Mouse (Mus musculus): ENCODE data around the gene Afap1l2. TPM values are rescaled to one million over a fixed set of nuclear protein-coding genes. Genes with fewer than 3 reads are reported as not detected.

The Afap1l2 gene
- polyA plus RNA-seq, 1 experiment from 2014 or later = 1.3 TPM

DNA sequence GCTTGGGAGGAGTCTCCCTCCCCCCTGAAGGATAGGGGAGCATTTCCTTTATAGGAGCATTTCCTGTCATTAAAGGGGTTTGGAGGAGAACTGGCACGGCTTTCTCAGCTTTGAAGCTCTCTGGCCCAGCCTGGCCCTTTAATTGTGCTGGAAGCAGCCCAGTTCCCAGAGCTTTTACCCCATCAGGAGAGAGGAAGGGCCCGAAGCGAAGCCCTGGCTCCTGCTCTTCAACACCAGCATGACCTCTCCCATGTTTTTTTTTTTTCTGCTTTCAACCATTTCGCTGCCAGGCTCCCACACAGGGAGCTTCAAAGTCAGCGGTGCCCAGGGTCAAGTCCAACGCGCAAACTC lies 4.6 kb downstream of the Afap1l2 start:
- Histone ChIP-seq H3K27me3 (replicated peaks) (peaks cover 45% of the 10 kb centered on the region), H3K4me2 (no peak overlapping the region), H3K9ac (no peak overlapping the region), H3K4me1 (peaks cover 9% of the 10 kb centered on the region; the same call in 1 of the 2 replicates), H3K36me3 (no peaks in the 10 kb centered on the region), H3K4me3 (no peak overlapping the region), H3K9me3 (replicated peaks) (no peaks in the 10 kb centered on the region), H3K27ac (0 out of 2 replicates have a peak overlapping the region, but pooled peaks have one; percentile 20)
- WGBS (ENCODE audit: insufficient replicate concordance) = 50% methylated on average over 7 of the region's 7 CpGs
- ATAC-seq = no peak

- Histone ChIP-seq H3K4me1 (peaks cover 6% of the 10 kb centered on the region; the same call in 1 of the 2 replicates), H3K4me2 (no peak overlapping the region), H3K9ac (no peak overlapping the region), H3K9me3 (replicated peaks) (no peaks in the 10 kb centered on the region), H3K27me3 (replicated peaks) (peaks cover 40% of the 10 kb centered on the region), H3K27ac (0 out of 2 replicates have a peak overlapping the region, but pooled peaks have one; percentile 20), H3K4me3 (no peak overlapping the region), H3K36me3 (no peaks in the 10 kb centered on the region)
- no peak for ATAC-seq
- 61% methylated on average over 12 of the region's 12 CpGs for WGBS (ENCODE audit: insufficient replicate concordance)
Measured at GRCm38 (mm10) chr19:57002741-57003459, 5.1 kb downstream of the Afap1l2 start.

- no peak overlapping the region for H3K27ac ChIP-seq
- 69% methylated on average over 4 of the region's 4 CpGs for WGBS (ENCODE audit: insufficient replicate concordance)
- no peaks in the 10 kb centered on the region for H3K9me3 ChIP-seq (replicated peaks)
Measured at GRCm38 (mm10) chr19:57001926-57002325, 6.1 kb downstream of the Afap1l2 start.

GRCm38 (mm10) chr19:57000592-57000991 lies 7.4 kb downstream of the Afap1l2 start:
- Histone ChIP-seq H3K4me2 (no peak overlapping the region), H3K9ac (no peak overlapping the region), H3K27me3 (replicated peaks) (peaks cover 19% of the 10 kb centered on the region; the same call in 1 of the 2 replicates), H3K27ac (no peak overlapping the region), H3K36me3 (no peaks in the 10 kb centered on the region), H3K9me3 (replicated peaks) (no peaks in the 10 kb centered on the region), H3K4me3 (no peak overlapping the region), H3K4me1 (no peaks in the 10 kb centered on the region)
- no peak for ATAC-seq
- WGBS (ENCODE audit: insufficient replicate concordance) = 76% methylated on average over 5 of the region's 5 CpGs

More at GRCm38 (mm10) chr19:57001926-57002325, 6.1 kb downstream of the Afap1l2 start:
- peaks cover 30% of the 10 kb centered on the region for H3K27me3 ChIP-seq (replicated peaks)
- H3K4me3 ChIP-seq = no peak overlapping the region
- H3K36me3 ChIP-seq = no peaks in the 10 kb centered on the region
- no peaks in the 10 kb centered on the region for H3K4me1 ChIP-seq
- H3K9ac ChIP-seq = no peak overlapping the region
- no peak for ATAC-seq
- no peak overlapping the region for H3K4me2 ChIP-seq

DNA sequence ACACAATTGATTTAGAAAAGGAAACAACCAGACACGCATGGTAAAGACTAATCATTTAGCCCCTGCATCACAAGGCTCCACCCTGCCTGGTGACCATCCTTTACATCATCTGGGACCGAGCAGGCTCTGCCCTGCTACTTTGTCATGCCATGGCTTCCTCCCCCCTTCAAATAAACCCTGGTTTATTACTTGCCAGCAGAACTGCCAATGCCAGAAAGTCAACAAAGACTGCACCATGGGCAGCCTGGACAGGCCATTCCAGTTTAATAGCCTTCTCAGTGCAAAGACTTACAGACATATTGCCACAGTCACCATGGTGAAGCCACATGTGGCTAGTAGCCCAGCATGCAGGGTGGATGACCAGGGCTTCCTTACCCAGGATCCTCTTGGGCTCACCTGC lies 8.2 kb downstream of the Afap1l2 start:
- no peak overlapping the region for H3K27ac ChIP-seq
- H3K9ac ChIP-seq = no peak overlapping the region
- H3K4me1 ChIP-seq = no peaks in the 10 kb centered on the region
- no peak overlapping the region for H3K4me2 ChIP-seq
- H3K36me3 ChIP-seq = no peaks in the 10 kb centered on the region
- peaks cover 14% of the 10 kb centered on the region; the same call in 1 of the 2 replicates for H3K27me3 ChIP-seq (replicated peaks)
- no peak for ATAC-seq
- H3K4me3 ChIP-seq = no peak overlapping the region
- no peaks in the 10 kb centered on the region for H3K9me3 ChIP-seq (replicated peaks)
- WGBS (ENCODE audit: insufficient replicate concordance) = 55% methylated on average over 2 of the region's 2 CpGs

GRCm38 (mm10) chr19:56998910-56999309 lies 9.1 kb downstream of the Afap1l2 start:
- no peak for ATAC-seq
- H3K27ac ChIP-seq = no peak overlapping the region

GRCm38 (mm10) chr19:56998331-56998730 lies 9.7 kb downstream of the Afap1l2 start:
- Histone ChIP-seq H3K4me2 (no peak overlapping the region), H3K9me3 (replicated peaks) (no peaks in the 10 kb centered on the region), H3K4me1 (no peaks in the 10 kb centered on the region), H3K27me3 (replicated peaks) (peaks cover 5% of the 10 kb centered on the region; the same call in 1 of the 2 replicates), H3K9ac (no peak overlapping the region), H3K4me3 (no peak overlapping the region), H3K36me3 (no peaks in the 10 kb centered on the region), H3K27ac (no peak overlapping the region)
- 59% methylated on average over 4 of the region's 4 CpGs for WGBS (ENCODE audit: insufficient replicate concordance)
- ATAC-seq = no peak

More at GRCm38 (mm10) chr19:56998910-56999309, 9.1 kb downstream of the Afap1l2 start:
- H3K27me3 ChIP-seq (replicated peaks) = peaks cover 7% of the 10 kb centered on the region; the same call in 1 of the 2 replicates
- H3K4me1 ChIP-seq = no peaks in the 10 kb centered on the region
- 50% methylated on average over 2 of the region's 2 CpGs for WGBS (ENCODE audit: insufficient replicate concordance)
- H3K4me3 ChIP-seq = no peak overlapping the region
- no peak overlapping the region for H3K4me2 ChIP-seq
- no peaks in the 10 kb centered on the region for H3K36me3 ChIP-seq
- no peak overlapping the region for H3K9ac ChIP-seq
- no peaks in the 10 kb centered on the region for H3K9me3 ChIP-seq (replicated peaks)

GRCm38 (mm10) chr19:56997164-56997599 lies 10.8 kb downstream of the Afap1l2 start:
- Histone ChIP-seq H3K4me3 (no peak overlapping the region), H3K4me1 (no peaks in the 10 kb centered on the region), H3K27me3 (replicated peaks) (no peaks in the 10 kb centered on the region), H3K4me2 (peak overlapping the region; percentile 12; the same call in 1 of the 2 replicates), H3K27ac (no peak overlapping the region), H3K9ac (no peak overlapping the region), H3K36me3 (no peaks in the 10 kb centered on the region), H3K9me3 (replicated peaks) (no peaks in the 10 kb centered on the region)
- 8% methylated on average over 10 of the region's 10 CpGs for WGBS (ENCODE audit: insufficient replicate concordance)
- ATAC-seq = no peak

GRCm38 (mm10) chr19:56995441-56995840 lies 12.6 kb downstream of the Afap1l2 start:
- H3K9me3 ChIP-seq (replicated peaks) = no peaks in the 10 kb centered on the region
- no peak overlapping the region for H3K9ac ChIP-seq
- WGBS (ENCODE audit: insufficient replicate concordance) = 59% methylated on average over 4 of the region's 4 CpGs
- no peaks in the 10 kb centered on the region for H3K4me1 ChIP-seq
- ATAC-seq = no peak
- H3K36me3 ChIP-seq = no peaks in the 10 kb centered on the region
- H3K4me2 ChIP-seq = no peak overlapping the region
- no peaks in the 10 kb centered on the region for H3K27me3 ChIP-seq (replicated peaks)
- no peak overlapping the region for H3K27ac ChIP-seq
- H3K4me3 ChIP-seq = no peak overlapping the region

DNA sequence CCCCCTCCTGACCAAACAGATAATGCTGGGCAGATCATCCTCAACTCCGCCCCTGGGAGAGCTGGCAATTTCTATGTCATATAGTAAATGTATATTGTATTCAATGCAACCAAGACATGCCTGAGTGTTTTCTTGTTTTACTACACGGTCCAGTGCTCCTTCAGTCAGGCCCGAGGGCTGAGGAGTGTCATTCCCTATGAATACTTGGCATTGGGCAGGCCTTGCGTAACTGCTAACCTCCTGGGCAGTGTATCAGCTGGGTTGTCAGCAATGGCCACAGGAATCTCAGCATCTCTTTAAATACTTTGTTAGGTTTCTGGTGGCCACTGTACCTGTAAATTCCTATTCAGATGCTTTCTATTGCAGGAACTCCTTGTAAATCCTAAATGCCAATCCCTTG lies 13.4 kb downstream of the Afap1l2 start:
- no peak overlapping the region for H3K4me3 ChIP-seq
- no peak for ATAC-seq
- no peak overlapping the region for H3K27ac ChIP-seq
- 63% methylated on average over 4 of the region's 4 CpGs for WGBS (ENCODE audit: insufficient replicate concordance)
- no peaks in the 10 kb centered on the region for H3K27me3 ChIP-seq (replicated peaks)
- H3K4me1 ChIP-seq = no peaks in the 10 kb centered on the region
- H3K9me3 ChIP-seq (replicated peaks) = no peaks in the 10 kb centered on the region
- H3K9ac ChIP-seq = no peak overlapping the region
- H3K36me3 ChIP-seq = no peaks in the 10 kb centered on the region
- no peak overlapping the region for H3K4me2 ChIP-seq

DNA sequence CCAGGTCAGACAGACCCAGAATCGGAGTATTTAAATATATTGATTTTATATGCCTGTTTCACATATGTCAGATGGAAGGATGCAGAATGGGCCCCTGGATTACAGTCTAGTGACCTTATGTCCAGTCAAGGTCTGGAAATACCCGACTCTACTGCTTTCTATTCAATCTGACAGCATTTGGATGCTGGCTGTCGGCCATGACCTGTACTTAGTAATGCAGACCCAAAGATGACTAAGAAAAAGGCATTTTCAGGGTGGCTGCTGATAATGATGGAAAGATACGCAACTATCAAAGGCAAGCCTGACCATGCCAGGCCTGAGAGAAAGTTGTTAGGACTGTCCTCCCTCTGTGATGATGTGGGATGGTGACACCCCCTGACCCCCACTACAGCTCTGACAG lies 14.3 kb downstream of the Afap1l2 start:
- H3K27ac ChIP-seq = no peak overlapping the region

GRCm38 (mm10) chr19:56992978-56993545 lies 15.0 kb downstream of the Afap1l2 start:
- Histone ChIP-seq H3K4me3 (no peak overlapping the region), H3K9ac (no peak overlapping the region), H3K4me2 (no peak overlapping the region), H3K4me1 (no peaks in the 10 kb centered on the region), H3K27me3 (replicated peaks) (no peaks in the 10 kb centered on the region), H3K27ac (no peak overlapping the region), H3K9me3 (replicated peaks) (no peaks in the 10 kb centered on the region), H3K36me3 (no peaks in the 10 kb centered on the region)
- WGBS (ENCODE audit: insufficient replicate concordance) = 47% methylated on average over 8 of the region's 8 CpGs
- no peak for ATAC-seq

More for the DNA sequence above, 14.3 kb downstream of the Afap1l2 start:
- no peak overlapping the region for H3K9ac ChIP-seq
- no peaks in the 10 kb centered on the region for H3K4me1 ChIP-seq
- H3K9me3 ChIP-seq (replicated peaks) = no peaks in the 10 kb centered on the region
- H3K36me3 ChIP-seq = no peaks in the 10 kb centered on the region
- no peaks in the 10 kb centered on the region for H3K27me3 ChIP-seq (replicated peaks)
- H3K4me3 ChIP-seq = no peak overlapping the region
- no peak for ATAC-seq
- no peak overlapping the region for H3K4me2 ChIP-seq
- 66% methylated on average over 4 of the region's 4 CpGs for WGBS (ENCODE audit: insufficient replicate concordance)

All from liver, embryonic 12.5 days (tissue).